Mouse (Mus musculus): ENCODE data around the gene Mepce.

DNA sequence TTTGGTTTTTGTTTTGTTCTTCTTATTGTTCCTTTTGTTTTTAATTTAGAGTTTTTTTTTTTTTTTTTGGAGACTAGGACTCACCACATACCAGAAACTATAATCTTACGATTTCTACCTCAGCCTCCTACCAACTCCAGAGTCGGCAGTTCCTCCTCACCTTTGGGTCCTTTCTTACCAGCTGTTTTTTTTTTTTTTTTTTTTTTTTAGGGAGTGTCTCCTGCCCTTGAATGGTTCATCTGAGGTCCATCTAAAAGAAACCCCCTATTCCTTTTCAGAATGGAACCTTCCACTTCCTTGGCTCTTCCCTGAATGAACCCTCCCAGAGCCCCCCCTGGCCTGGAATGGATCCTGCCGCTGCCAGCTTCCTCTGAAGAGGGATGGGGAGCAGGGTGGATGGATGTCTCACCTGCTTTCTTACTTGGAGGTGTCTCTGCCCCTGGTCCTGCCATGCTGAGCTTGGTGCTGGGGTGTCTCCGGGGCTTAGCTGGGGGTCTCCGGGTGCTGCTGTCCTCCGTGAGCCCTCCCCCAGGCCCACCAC lies 50.0 kb downstream of the Mepce start:
- no peak for TF ChIP-seq CTCF (IDR thresholded peaks at IDR 0.05; ENCODE audit: extremely low read depth, insufficient read length, insufficient replicate concordance, low read depth, low read length)
- no peak for TF ChIP-seq POLR2A (IDR thresholded peaks at IDR 0.05; ENCODE audit: low read depth, low read length)

All from small intestine, adult 2 months (tissue).